Mouse (Mus musculus) heart, postnatal 0 days (tissue): ENCODE measurements around the gene Pter. TPM values are rescaled to one million over a fixed set of nuclear protein-coding genes. Genes with fewer than 3 reads are reported as not detected.

Source experiments
- ATAC-seq: fragments of 200-750 bp; cut with Nextera tagmentation; 2 replicates; pipeline ENCODE4 v1.8.0; 2017; ENCODE audit warnings: low read depth, moderate number of reproducible peaks, moderate library complexity; ENCODE audit not compliant: insufficient read depth
- DNase-seq: peaks from one replicate; pipeline ENCODE4 v3.0.0-alpha.2; 2016; ENCODE audit warnings: low spot score
- H3K27ac ChIP-seq: fragments of 300-500 bp; sonication (generic); 2 replicates; pipeline ENCODE4 v1.5.1; 2014; ENCODE audit warnings: low read depth, mild to moderate bottlenecking
- H3K27me3 ChIP-seq: fragments of 300-500 bp; sonication (generic); 2 replicates; pipeline ENCODE4 v1.6.1; 2014; ENCODE audit warnings: low read length, mixed read lengths; ENCODE audit not compliant: control insufficient read depth, insufficient read depth
- H3K36me3 ChIP-seq: fragments of 300-500 bp; sonication (generic); replicated peaks from 2 replicates; pipeline ENCODE4 v1.6.1; 2014; ENCODE audit warnings: low read length, mixed read lengths; ENCODE audit not compliant: control insufficient read depth, insufficient read depth
- H3K4me1 ChIP-seq: fragments of 300-500 bp; sonication (generic); 2 replicates; pipeline ENCODE4 v1.6.1; 2014; ENCODE audit warnings: antibody characterized with exemption; ENCODE audit not compliant: control insufficient read depth, insufficient read depth
- H3K4me2 ChIP-seq: fragments of 300-500 bp; sonication (generic); 2 replicates; pipeline ENCODE4 v1.6.1; 2014; ENCODE audit warnings: low read depth, mild to moderate bottlenecking, low read length, moderate library complexity
- H3K4me3 ChIP-seq: fragments of 300-500 bp; sonication (generic); 2 replicates; pipeline ENCODE4 v1.5.1; 2014; ENCODE audit warnings: low read depth, low read length
- H3K9ac ChIP-seq: fragments of 300-500 bp; sonication (generic); replicated peaks from 2 replicates; pipeline ENCODE4 v1.6.1; 2014; ENCODE audit warnings: low read depth, low read length, mixed read lengths
- H3K9me3 ChIP-seq: fragments of 300-500 bp; sonication (generic); replicated peaks from 2 replicates; pipeline ENCODE4 v1.6.1; 2016; ENCODE audit warnings: low read length; ENCODE audit not compliant: control insufficient read depth
- CTCF ChIP-seq: IDR thresholded peaks from 2 replicates; pipeline ENCODE4 v1.5.1; 2016; ENCODE audit warnings: antibody characterized with exemption, control low read depth, low read depth
- EP300 ChIP-seq: IDR thresholded peaks from 2 replicates; pipeline ENCODE4 v1.6.1; 2016; ENCODE audit warnings: antibody characterized with exemption, low read depth
- WGBS: fragments of 180-500 bp; shearing (Covaris S2); extraction: QIAGEN DNeasy Blood & Tissue Kit; methylation state at CpG from one replicate; pipeline ENCODE4 v1.1.7; 2014; 5-methylcytosine and 5-hydroxymethylcytosine counted together
- polyA plus RNA-seq: library from polyadenylated mRNA; unstranded; fragments of >200 nt; fragmentation: Nextera tagmentation; extraction: Ambion mirVana; gene quantifications from 2 replicates; pipeline ENCODE4 v1.2.1, GENCODE M21; 2015
- total RNA-seq: library from RNA; depleted of rRNA; stranded (reverse); fragments of >200 nt; gene quantifications from 2 replicates; pipeline ENCODE4 v1.2.3, GENCODE M21; 2014; ENCODE audit warnings: low replicate concordance; rRNA removed

Pter gene
- total and polyA plus RNA-seq, 2 experiments from 2014 or later, result 11.7 to 14.6 TPM

DNA sequence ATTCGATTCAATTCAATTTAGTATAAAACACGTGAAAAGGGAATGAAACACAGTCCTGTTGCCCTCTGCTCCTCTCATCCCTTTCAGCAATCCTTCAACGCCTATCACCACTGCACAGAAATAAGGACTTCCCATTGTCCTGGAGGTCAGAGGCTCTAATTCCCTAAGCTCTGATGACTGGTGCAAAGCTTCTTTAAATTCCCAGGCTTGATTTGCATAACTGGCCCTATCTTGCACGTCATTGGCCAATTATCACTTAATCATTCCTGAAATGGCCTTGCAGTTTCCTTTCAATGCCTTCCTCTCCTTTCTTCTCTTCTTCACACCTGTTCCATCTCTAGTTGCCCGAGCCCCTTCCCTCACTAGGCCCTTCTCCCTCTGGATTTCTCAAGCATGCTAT lies 94.5 kb downstream of the Pter start:
- WGBS, result 50% methylated on average over 5 of the region's 5 CpGs
- no peak for DNase-seq
- H3K27me3 ChIP-seq, result no peaks in the 10 kb centered on the region
- H3K9ac ChIP-seq, result no peak overlapping the region
- TF ChIP-seq CTCF (no peak), EP300 (no peak)
- no peak overlapping the region for H3K27ac ChIP-seq
- no peaks in the 10 kb centered on the region for H3K9me3 ChIP-seq
- H3K4me2 ChIP-seq, result no peak overlapping the region
- H3K36me3 ChIP-seq, result no peaks in the 10 kb centered on the region
- ATAC-seq, result no peak
- no peak overlapping the region for H3K4me3 ChIP-seq
- no peaks in the 10 kb centered on the region for H3K4me1 ChIP-seq

GRCm38 (mm10) chr2:13018861-13019260 lies 95.0 kb downstream of the Pter start:
- no peak overlapping the region for H3K27ac ChIP-seq
- H3K9ac ChIP-seq, result no peak overlapping the region
- no peak for DNase-seq
- no peak for ATAC-seq
- no peaks in the 10 kb centered on the region for H3K4me1 ChIP-seq
- 60% methylated on average over 1 of the region's 1 CpGs for WGBS
- no peaks in the 10 kb centered on the region for H3K36me3 ChIP-seq
- H3K27me3 ChIP-seq, result no peaks in the 10 kb centered on the region
- no peak overlapping the region for H3K4me3 ChIP-seq
- no peak overlapping the region for H3K4me2 ChIP-seq
- TF ChIP-seq EP300, result no peak
- TF ChIP-seq CTCF, result no peak
- no peaks in the 10 kb centered on the region for H3K9me3 ChIP-seq

- Histone ChIP-seq H3K4me1 (no peaks in the 10 kb centered on the region), H3K27ac (no peak overlapping the region), H3K9ac (no peak overlapping the region), H3K4me3 (no peak overlapping the region), H3K9me3 (no peaks in the 10 kb centered on the region), H3K27me3 (no peaks in the 10 kb centered on the region), H3K36me3 (no peaks in the 10 kb centered on the region), H3K4me2 (no peak overlapping the region)
- DNase-seq (no peak), ATAC-seq (no peak)
- TF ChIP-seq CTCF (no peak), EP300 (no peak)
- 44% methylated on average over 3 of the region's 3 CpGs for WGBS
These were observed 114.9 kb downstream of the Pter start for GRCm38 (mm10) chr2:13038772-13039171.

GRCm38 (mm10) chr2:13039785-13040184 lies 115.9 kb downstream of the Pter start:
- no peaks in the 10 kb centered on the region for H3K9me3 ChIP-seq
- H3K4me3 ChIP-seq, result no peak overlapping the region
- DNase-seq (no peak), ATAC-seq (no peak)
- TF ChIP-seq EP300 (no peak), CTCF (no peak)
- H3K36me3 ChIP-seq, result no peaks in the 10 kb centered on the region
- H3K9ac ChIP-seq, result no peak overlapping the region
- 84% methylated on average over 4 of the region's 4 CpGs for whole genome bisulfite sequencing
- no peak overlapping the region for H3K4me2 ChIP-seq
- H3K27ac ChIP-seq, result no peak overlapping the region
- H3K4me1 ChIP-seq, result no peaks in the 10 kb centered on the region
- H3K27me3 ChIP-seq, result no peaks in the 10 kb centered on the region

DNA sequence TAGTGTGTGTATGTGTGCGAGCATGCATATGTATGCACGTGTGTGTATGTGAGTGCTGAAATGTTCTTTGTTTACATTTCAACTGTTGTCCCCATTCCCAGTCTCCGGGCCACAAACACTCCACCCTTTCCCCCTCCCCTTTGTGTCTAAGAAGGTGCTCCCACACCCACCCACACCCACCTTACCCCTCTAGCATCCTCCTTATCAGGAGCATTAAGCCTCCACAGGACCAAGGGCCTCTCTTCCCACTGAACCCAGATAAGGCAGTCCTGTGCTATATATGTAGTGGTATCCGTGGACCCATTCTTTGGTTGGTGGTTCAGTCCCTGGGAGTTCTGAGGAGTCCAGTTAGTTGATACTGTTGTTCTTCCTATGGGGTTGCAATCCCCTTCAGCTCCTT lies 120.7 kb downstream of the Pter start:
- H3K27ac ChIP-seq, result no peak overlapping the region
- no peak for TF ChIP-seq EP300
- H3K27me3 ChIP-seq, result no peaks in the 10 kb centered on the region
- no peak overlapping the region for H3K4me3 ChIP-seq
- H3K9me3 ChIP-seq, result no peaks in the 10 kb centered on the region
- no peak for ATAC-seq
- 85% methylated on average over 4 of the region's 4 CpGs for WGBS
- no peak for DNase-seq
- no peaks in the 10 kb centered on the region for H3K4me1 ChIP-seq
- H3K9ac ChIP-seq, result no peak overlapping the region
- no peak overlapping the region for H3K4me2 ChIP-seq
- no peaks in the 10 kb centered on the region for H3K36me3 ChIP-seq

GRCm38 (mm10) chr2:13048649-13049048 lies 124.8 kb downstream of the Pter start:
- Histone ChIP-seq H3K9ac (no peak overlapping the region), H3K4me2 (no peak overlapping the region), H3K9me3 (no peaks in the 10 kb centered on the region), H3K27ac (no peak overlapping the region), H3K36me3 (no peaks in the 10 kb centered on the region), H3K27me3 (no peaks in the 10 kb centered on the region), H3K4me3 (no peak overlapping the region), H3K4me1 (no peaks in the 10 kb centered on the region)
- DNase-seq (no peak), ATAC-seq (no peak)
- 82% methylated on average over 6 of the region's 6 CpGs for WGBS
- TF ChIP-seq EP300 (no peak), CTCF (no peak)

Other genes with a start within 250 kb of the Pter start
- 0.89 TPM in 1 of 2 replicates, not detected in the other for gene C1ql3, start 87.8 kb downstream of the Pter start, total RNA-seq
- 0.10 and 0.14 TPM in 2 replicates for gene C1ql3, start 87.8 kb downstream of the Pter start, polyA plus RNA-seq